Mouse (Mus musculus): ENCODE measurements around the gene Ppef2. TPM values are rescaled to one million over a fixed set of nuclear protein-coding genes. Genes with fewer than 3 reads are reported as not detected.

Ppef2 gene
- total and polyA plus RNA-seq, 2 experiments from 2014 or later: 0.24 to 0.31 TPM

GRCm38 (mm10) chr5:92227782-92228181 is 28.3 kb downstream of the Ppef2 start:
- no peak for TF ChIP-seq CTCF (IDR thresholded peaks at IDR 0.05; ENCODE audit: low read depth)
- 91% methylated on average over 7 of the region's 7 CpGs for WGBS

GRCm38 (mm10) chr5:92220287-92220902 is 35.7 kb downstream of the Ppef2 start:
- no peaks in the 10 kb centered on the region for H3K36me3 ChIP-seq (ENCODE audit: insufficient read depth)
- no peak for ATAC-seq
- H3K4me2 ChIP-seq (ENCODE audit: low read depth): no peak overlapping the region
- no peak for TF ChIP-seq CTCF (IDR thresholded peaks at IDR 0.05; ENCODE audit: low read depth)
- H3K4me1 ChIP-seq (ENCODE audit: insufficient read depth): no peaks in the 10 kb centered on the region
- no peak overlapping the region for H3K27ac ChIP-seq (ENCODE audit: low read depth, low read length)
- no peak overlapping the region for H3K9ac ChIP-seq
- WGBS: 95% methylated on average over 8 of the region's 8 CpGs
- no peaks in the 10 kb centered on the region for H3K9me3 ChIP-seq (ENCODE audit: low read length)
- no peaks in the 10 kb centered on the region for H3K27me3 ChIP-seq (ENCODE audit: insufficient read depth, low read length)
- no peak overlapping the region for H3K4me3 ChIP-seq (ENCODE audit: low read depth, low read length)
- DNase-seq: no peak

More at GRCm38 (mm10) chr5:92227782-92228181, 28.3 kb downstream of the Ppef2 start:
- H3K4me3 ChIP-seq (ENCODE audit: low read depth, low read length): no peak overlapping the region
- no peak overlapping the region for H3K9ac ChIP-seq
- no peaks in the 10 kb centered on the region for H3K36me3 ChIP-seq (ENCODE audit: insufficient read depth)
- no peak overlapping the region for H3K4me2 ChIP-seq (ENCODE audit: low read depth)
- ATAC-seq (no peak), DNase-seq (no peak)
- H3K4me1 ChIP-seq (ENCODE audit: insufficient read depth): no peaks in the 10 kb centered on the region
- no peaks in the 10 kb centered on the region for H3K9me3 ChIP-seq (ENCODE audit: low read length)
- no peaks in the 10 kb centered on the region for H3K27me3 ChIP-seq (ENCODE audit: insufficient read depth, low read length)
- no peak overlapping the region for H3K27ac ChIP-seq (ENCODE audit: low read depth, low read length)

- Histone ChIP-seq H3K36me3 (ENCODE audit: insufficient read depth) (no peaks in the 10 kb centered on the region), H3K4me1 (ENCODE audit: insufficient read depth) (no peaks in the 10 kb centered on the region), H3K4me2 (ENCODE audit: low read depth) (no peak overlapping the region), H3K9ac (no peak overlapping the region), H3K4me3 (ENCODE audit: low read depth, low read length) (no peak overlapping the region), H3K27ac (ENCODE audit: low read depth, low read length) (no peak overlapping the region), H3K9me3 (ENCODE audit: low read length) (no peaks in the 10 kb centered on the region), H3K27me3 (ENCODE audit: insufficient read depth, low read length) (no peaks in the 10 kb centered on the region)
- no peak for DNase-seq
- WGBS: 57% methylated on average over 6 of the region's 6 CpGs
- no peak for TF ChIP-seq CTCF (IDR thresholded peaks at IDR 0.05; ENCODE audit: low read depth)
- ATAC-seq: peak; percentile 32; the same call in 1 of the 2 replicates
Measured at GRCm38 (mm10) chr5:92219826-92220225, 36.3 kb downstream of the Ppef2 start.

- no peaks in the 10 kb centered on the region for H3K9me3 ChIP-seq (ENCODE audit: low read length)
- TF ChIP-seq CTCF (IDR thresholded peaks at IDR 0.05; ENCODE audit: low read depth): no peak
- no peak overlapping the region for H3K9ac ChIP-seq
- peak; percentile 91 for ATAC-seq
- H3K27me3 ChIP-seq (ENCODE audit: insufficient read depth, low read length): no peaks in the 10 kb centered on the region
- H3K4me3 ChIP-seq (ENCODE audit: low read depth, low read length): no peak overlapping the region
- peak overlapping the region; percentile 10; the same call in 1 of the 2 replicates for H3K27ac ChIP-seq (ENCODE audit: low read depth, low read length)
- H3K36me3 ChIP-seq (ENCODE audit: insufficient read depth): no peaks in the 10 kb centered on the region
- WGBS: 27% methylated on average over 17 of the region's 17 CpGs
- no peaks in the 10 kb centered on the region for H3K4me1 ChIP-seq (ENCODE audit: insufficient read depth)
- H3K4me2 ChIP-seq (ENCODE audit: low read depth): 0 out of 2 replicates have a peak overlapping the region, but pooled peaks have one; percentile 3
- peak; percentile 31 for DNase-seq
Measured at GRCm38 (mm10) chr5:92218915-92219793, 36.9 kb downstream of the Ppef2 start.

- no peaks in the 10 kb centered on the region for H3K27me3 ChIP-seq (ENCODE audit: insufficient read depth, low read length)
- no peak within 1 kb of the TSS for H3K27ac ChIP-seq (ENCODE audit: low read depth, low read length)
- 93% methylated on average over 4 of the region's 4 CpGs for WGBS
- H3K36me3 ChIP-seq (ENCODE audit: insufficient read depth): no peaks in the 10 kb centered on the region
- DNase-seq (no peak), ATAC-seq (no peak)
- H3K4me2 ChIP-seq (ENCODE audit: low read depth): no peak within 1 kb of the TSS
- H3K9me3 ChIP-seq (ENCODE audit: low read length): no peaks in the 10 kb centered on the region
- H3K4me3 ChIP-seq (ENCODE audit: low read depth, low read length): no peak within 1 kb of the TSS
- no peak within 1 kb of the TSS for H3K9ac ChIP-seq
- no peak for TF ChIP-seq CTCF (IDR thresholded peaks at IDR 0.05; ENCODE audit: low read depth)
- H3K4me1 ChIP-seq (ENCODE audit: insufficient read depth): no peaks in the 10 kb centered on the region
Measured at GRCm38 (mm10) chr5:92215308-92215707, 40.8 kb downstream of the Ppef2 start, which contains the start of gene U90926. Gene U90926, minus strand, starts transcription at chr5:92215408.

- H3K27ac ChIP-seq (ENCODE audit: low read depth, low read length): no peak overlapping the region
- DNase-seq: no peak
- H3K4me3 ChIP-seq (ENCODE audit: low read depth, low read length): no peak overlapping the region
- no peak for TF ChIP-seq CTCF (IDR thresholded peaks at IDR 0.05; ENCODE audit: low read depth)
- H3K9me3 ChIP-seq (ENCODE audit: low read length): no peaks in the 10 kb centered on the region
- H3K4me2 ChIP-seq (ENCODE audit: low read depth): no peak overlapping the region
- no peaks in the 10 kb centered on the region for H3K4me1 ChIP-seq (ENCODE audit: insufficient read depth)
- no peaks in the 10 kb centered on the region for H3K36me3 ChIP-seq (ENCODE audit: insufficient read depth)
- no peak for ATAC-seq
- H3K9ac ChIP-seq: no peak overlapping the region
- no peaks in the 10 kb centered on the region for H3K27me3 ChIP-seq (ENCODE audit: insufficient read depth, low read length)
- WGBS: 87% methylated on average over 4 of the region's 4 CpGs
Measured at GRCm38 (mm10) chr5:92212231-92212630, 43.8 kb downstream of the Ppef2 start.

GRCm38 (mm10) chr5:92210205-92210604 is 45.9 kb downstream of the Ppef2 start:
- Histone ChIP-seq H3K4me1 (ENCODE audit: insufficient read depth) (no peaks in the 10 kb centered on the region), H3K4me3 (ENCODE audit: low read depth, low read length) (no peak overlapping the region), H3K36me3 (ENCODE audit: insufficient read depth) (no peaks in the 10 kb centered on the region; the same call in 1 of the 2 replicates), H3K9me3 (ENCODE audit: low read length) (no peaks in the 10 kb centered on the region), H3K27ac (ENCODE audit: low read depth, low read length) (no peak overlapping the region), H3K9ac (no peak overlapping the region), H3K27me3 (ENCODE audit: insufficient read depth, low read length) (no peaks in the 10 kb centered on the region), H3K4me2 (ENCODE audit: low read depth) (no peak overlapping the region)
- DNase-seq: no peak
- no peak for ATAC-seq
- no peak for TF ChIP-seq CTCF (IDR thresholded peaks at IDR 0.05; ENCODE audit: low read depth)
- 82% methylated on average over 8 of the region's 8 CpGs for WGBS
